Mouse (Mus musculus) brain, embryonic 14.5 days (tissue): ENCODE data around the gene Mrps9.

Source experiments
- CTCF ChIP-seq: fragments of 200-500 bp; IDR thresholded peaks from 2 replicates; pipeline ENCODE4 v1.5.1; 2012; ENCODE audit warnings: inconsistent platforms, mild to moderate bottlenecking, moderate library complexity, borderline replicate concordance; ENCODE audit not compliant: insufficient read depth, insufficient read length; ENCODE audit errors: extremely low read depth
- POLR2A ChIP-seq: fragments of 200-500 bp; IDR thresholded peaks from 2 replicates; pipeline ENCODE4 v1.6.1; 2012; ENCODE audit warnings: mild to moderate bottlenecking, inconsistent platforms, borderline replicate concordance; ENCODE audit not compliant: poor library complexity, insufficient read depth, insufficient read length, severe bottlenecking; ENCODE audit errors: extremely low read depth

DNA sequence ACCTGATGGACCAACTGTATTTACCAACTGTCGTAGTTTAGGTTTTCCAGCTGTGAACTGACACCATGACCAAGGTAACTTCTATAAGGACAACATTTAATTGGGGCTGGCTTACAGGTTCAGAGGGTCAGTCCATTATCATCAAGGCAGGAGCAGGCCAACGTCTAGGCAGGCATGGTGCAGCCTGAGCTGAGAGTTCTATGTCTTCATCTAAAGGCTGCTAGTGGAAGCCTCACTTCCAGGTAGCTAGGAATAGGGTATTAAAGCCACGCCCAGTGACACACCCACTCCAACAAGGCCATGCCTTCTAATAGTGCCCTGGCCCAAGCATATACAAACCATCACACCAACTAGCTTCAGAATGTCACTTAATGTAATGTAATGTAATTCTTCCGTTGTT lies 97.5 kb downstream of the Mrps9 start:
- no peak for TF ChIP-seq CTCF
- no peak for TF ChIP-seq POLR2A
